Mouse (Mus musculus) olfactory bulb, adult 2 months (tissue): Measurements from ENCODE around the gene S100z. TPM values are rescaled to one million over a fixed set of nuclear protein-coding genes. Genes with fewer than 3 reads are reported as not detected.

Experiments
- H3K27ac ChIP-seq: fragments of 200-500 bp; 2 replicates; pipeline ENCODE4 v1.5.1; 2012; ENCODE audit warnings: low read depth, low read length; ENCODE audit not compliant: insufficient read depth
- H3K4me1 ChIP-seq: fragments of 200-500 bp; 2 replicates; pipeline ENCODE4 v1.6.1; 2012; ENCODE audit warnings: low read length; ENCODE audit not compliant: control insufficient read depth, insufficient read depth
- H3K4me3 ChIP-seq: fragments of 200-500 bp; 2 replicates; pipeline ENCODE4 v1.5.1; 2012; ENCODE audit warnings: mild to moderate bottlenecking, low read depth, low read length, moderate library complexity; ENCODE audit not compliant: insufficient read depth
- CTCF ChIP-seq: fragments of 200-500 bp; IDR thresholded peaks from 2 replicates; pipeline ENCODE4 v1.5.1; 2012; ENCODE audit warnings: low read depth, mild to moderate bottlenecking, low read length, moderate library complexity; ENCODE audit not compliant: insufficient read depth
- POLR2A ChIP-seq: fragments of 200-500 bp; IDR thresholded peaks from 2 replicates; pipeline ENCODE4 v1.6.1; 2012; ENCODE audit warnings: mild to moderate bottlenecking, low read depth, low read length, moderate library complexity; ENCODE audit not compliant: insufficient read depth
- WGBS: fragments of 180-500 bp; shearing (Covaris S2); methylation state at CpG from one replicate; pipeline ENCODE4 v1.1.7; 2018; 5-methylcytosine and 5-hydroxymethylcytosine counted together
- polyA plus RNA-seq: library from polyadenylated mRNA; stranded (reverse); fragments of >200 nt; gene quantifications from 2 replicates; pipeline ENCODE4 v1.2.4, GENCODE M21; 2012; ENCODE audit warnings: low replicate concordance; ENCODE audit not compliant: missing spikeins, insufficient read depth, insufficient read length

The S100z gene
- polyA plus RNA-seq, 1 experiment, result not detected

DNA sequence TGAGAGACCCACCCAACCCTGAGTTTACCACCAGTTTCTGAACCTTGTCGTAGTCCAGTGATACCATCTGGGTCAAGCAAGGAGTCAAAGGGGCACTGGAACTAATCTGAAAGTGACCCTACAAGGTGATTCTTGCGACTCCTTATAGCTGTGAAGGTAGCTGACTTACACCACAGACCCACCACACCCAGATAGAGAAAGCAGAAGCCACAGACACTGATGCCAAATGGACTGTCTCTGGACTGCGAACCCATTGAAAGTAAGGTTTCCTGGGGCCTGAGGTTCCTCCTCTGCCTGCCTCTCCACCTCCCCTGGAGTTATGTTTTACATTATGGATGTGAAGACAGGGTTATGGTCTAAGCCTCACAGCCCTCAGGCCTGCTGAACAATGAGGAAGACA, 18.1 kb upstream of the S100z start:
- 97% methylated on average over 3 of the region's 3 CpGs for WGBS
- TF ChIP-seq POLR2A (no peak), CTCF (no peak)
- Histone ChIP-seq H3K4me1 (no peaks in the 10 kb centered on the region), H3K27ac (no peak overlapping the region), H3K4me3 (no peak overlapping the region)

DNA sequence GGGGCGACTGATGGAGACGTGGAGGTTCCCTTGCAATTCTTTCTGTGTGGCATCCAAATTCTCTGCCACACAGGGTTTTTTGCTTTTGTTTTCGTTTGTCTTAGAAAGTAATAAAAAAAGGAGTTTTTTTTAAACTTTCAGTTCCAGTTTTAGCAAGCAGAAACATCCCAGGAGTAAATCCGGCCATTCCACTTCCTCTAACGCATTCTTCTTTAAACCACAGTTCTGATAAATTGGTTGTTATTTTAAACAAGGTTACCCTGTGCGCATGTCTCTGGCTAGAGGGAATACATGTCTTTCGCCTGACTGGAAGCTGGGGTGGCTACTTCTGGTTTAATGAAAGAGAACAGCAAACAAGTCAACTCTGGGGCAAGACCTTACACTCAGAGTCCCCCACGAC, 16.3 kb upstream of the S100z start:
- H3K4me3 ChIP-seq, result no peak overlapping the region
- 88% methylated on average over 8 of the region's 8 CpGs for WGBS
- TF ChIP-seq CTCF (no peak), POLR2A (no peak)
- H3K4me1 ChIP-seq, result no peaks in the 10 kb centered on the region
- no peak overlapping the region for H3K27ac ChIP-seq

DNA sequence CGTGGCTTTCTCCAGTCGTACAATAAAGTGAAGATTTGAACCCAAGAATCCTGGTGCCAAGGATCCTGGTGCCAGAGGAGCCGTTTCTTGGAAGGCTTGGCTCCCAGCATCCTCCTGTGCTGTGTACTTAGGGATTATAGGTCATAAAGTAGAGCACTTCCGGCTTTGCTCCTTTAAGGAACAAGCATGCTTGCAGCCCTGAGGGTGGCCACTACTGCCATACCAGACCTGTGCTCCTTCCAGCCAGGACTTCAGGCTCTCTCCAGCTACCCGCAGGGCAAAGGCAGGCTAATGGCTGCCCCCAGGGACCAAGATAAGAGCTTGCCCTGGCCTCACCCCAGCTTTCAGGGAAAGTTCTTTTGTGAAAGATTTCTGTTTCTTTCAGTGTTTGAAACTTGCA, 14.8 kb upstream of the S100z start:
- Histone ChIP-seq H3K4me3 (no peak overlapping the region), H3K27ac (no peak overlapping the region), H3K4me1 (no peaks in the 10 kb centered on the region)
- TF ChIP-seq CTCF (no peak), POLR2A (no peak)
- 69% methylated on average over 5 of the region's 5 CpGs for WGBS

DNA sequence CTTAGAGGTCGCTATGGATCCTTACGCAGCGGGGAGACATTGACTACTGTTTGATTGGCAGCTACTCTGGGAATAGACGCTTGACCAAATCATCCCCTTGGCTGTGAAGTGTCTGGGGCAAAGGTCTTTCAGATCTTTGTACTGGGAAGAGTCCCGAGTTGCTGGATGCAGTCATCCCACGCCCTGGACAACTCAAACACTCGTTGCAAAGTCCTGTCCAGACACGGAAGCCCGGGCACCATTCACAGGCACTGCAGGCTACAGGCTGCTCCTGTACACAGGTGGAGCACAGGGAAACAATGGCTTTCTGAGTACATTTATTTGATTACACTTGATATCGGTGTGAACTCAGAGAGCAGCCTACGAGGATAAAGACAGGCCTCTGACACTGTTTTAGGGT, 12.8 kb upstream of the S100z start:
- WGBS, result 81% methylated on average over 11 of the region's 11 CpGs
- no peak overlapping the region for H3K4me3 ChIP-seq
- TF ChIP-seq CTCF, result no peak
- no peak for TF ChIP-seq POLR2A
- H3K27ac ChIP-seq, result no peak overlapping the region
- H3K4me1 ChIP-seq, result no peaks in the 10 kb centered on the region

DNA sequence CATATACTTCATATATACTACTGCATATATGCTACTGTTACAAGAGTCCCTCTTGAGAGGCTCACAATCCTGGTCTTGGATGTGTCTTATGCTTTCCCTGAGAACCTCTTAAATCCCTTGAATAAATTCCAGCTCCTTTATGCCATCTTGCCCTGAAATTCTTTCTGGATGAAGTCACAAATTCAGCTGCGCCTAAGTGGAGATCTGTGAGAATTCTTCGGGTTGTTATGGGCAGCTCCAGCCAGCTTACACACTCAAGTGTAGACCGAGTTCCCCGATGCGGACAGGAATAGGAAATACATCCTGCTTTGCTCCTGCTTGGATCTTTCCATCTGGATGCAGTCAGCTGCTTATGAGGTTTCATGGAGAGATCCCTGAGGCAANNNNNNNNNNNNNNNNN, 6.1 kb upstream of the S100z start:
- WGBS, result 26% methylated on average over 5 of the region's 5 CpGs
- no peak overlapping the region for H3K4me3 ChIP-seq
- no peak overlapping the region for H3K27ac ChIP-seq
- no peak for TF ChIP-seq CTCF
- no peak for TF ChIP-seq POLR2A
- no peaks in the 10 kb centered on the region for H3K4me1 ChIP-seq

DNA sequence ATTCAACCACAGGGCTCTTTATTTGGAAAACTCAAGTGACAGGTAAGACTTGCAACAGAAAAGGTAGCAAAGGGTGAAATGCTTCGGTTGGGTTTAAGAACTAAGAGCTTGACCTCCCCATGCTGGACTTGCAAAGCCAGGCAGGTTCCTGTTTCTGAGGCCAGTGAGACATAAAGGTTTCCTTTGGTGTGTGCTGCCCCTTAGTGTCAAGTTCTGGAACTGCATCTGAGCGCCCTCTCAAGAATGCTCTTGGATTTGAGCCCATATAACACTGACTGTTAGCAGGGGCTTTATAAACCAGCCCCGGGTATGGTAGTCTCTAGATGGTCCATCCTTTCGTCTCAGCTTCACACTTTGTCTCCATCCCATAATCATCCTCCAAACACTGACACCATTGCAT, 2.9 kb upstream of the S100z start:
- TF ChIP-seq POLR2A (no peak), CTCF (peak; percentile 40; the same call in 1 of the 2 replicates)
- H3K27ac ChIP-seq, result no peak overlapping the region
- whole genome bisulfite sequencing, result 7% methylated on average over 4 of the region's 4 CpGs
- no peak overlapping the region for H3K4me3 ChIP-seq
- no peaks in the 10 kb centered on the region for H3K4me1 ChIP-seq

DNA sequence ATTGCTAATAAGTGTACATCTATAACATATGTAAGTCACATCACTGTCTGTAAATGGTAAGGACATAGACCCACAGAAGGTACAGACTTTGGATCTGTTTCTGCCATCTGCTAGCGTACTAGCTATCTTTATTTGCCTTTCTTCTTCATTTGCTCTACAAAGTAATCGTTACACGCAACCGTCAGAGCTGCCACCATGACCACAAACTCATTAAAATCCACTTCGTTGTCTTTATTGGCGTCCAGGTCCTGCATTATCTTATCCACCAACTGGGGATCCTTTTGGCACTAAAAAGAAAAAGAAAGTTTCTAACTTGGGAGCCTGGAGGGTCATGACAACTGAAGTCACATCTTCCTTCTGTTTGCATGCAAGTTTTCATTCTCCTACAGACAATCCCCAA, 1.3 kb downstream of the S100z start:
- 87% methylated on average over 6 of the region's 6 CpGs for WGBS
- Histone ChIP-seq H3K4me3 (no peak overlapping the region), H3K27ac (no peak overlapping the region), H3K4me1 (no peaks in the 10 kb centered on the region)
- TF ChIP-seq CTCF (no peak), POLR2A (no peak)

DNA sequence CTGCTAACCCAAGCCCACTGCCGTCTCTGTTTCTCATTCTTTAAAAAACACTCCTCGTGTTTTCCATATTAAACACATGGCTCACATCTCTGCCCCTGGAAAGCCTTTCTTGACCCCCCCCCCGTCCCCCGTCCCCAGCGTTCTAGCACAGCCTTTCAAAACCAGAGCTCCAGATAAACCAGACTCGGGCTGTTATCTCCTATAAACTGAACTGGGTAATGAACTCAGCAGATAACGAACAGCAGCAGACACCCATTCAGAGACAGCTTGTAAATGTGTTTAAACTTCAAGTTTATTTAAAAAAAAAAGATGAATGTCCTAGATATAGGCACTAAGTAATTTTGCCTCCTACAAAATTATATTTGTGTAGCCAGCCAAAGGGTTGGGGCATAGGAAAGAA, 3.4 kb downstream of the S100z start:
- TF ChIP-seq CTCF (no peak), POLR2A (no peak)
- Histone ChIP-seq H3K4me1 (0 out of 2 replicates have a peak, but pooled peaks cover 2% of the 10 kb centered on the region), H3K4me3 (no peak overlapping the region), H3K27ac (no peak overlapping the region)
- WGBS, result 60% methylated on average over 7 of the region's 7 CpGs

DNA sequence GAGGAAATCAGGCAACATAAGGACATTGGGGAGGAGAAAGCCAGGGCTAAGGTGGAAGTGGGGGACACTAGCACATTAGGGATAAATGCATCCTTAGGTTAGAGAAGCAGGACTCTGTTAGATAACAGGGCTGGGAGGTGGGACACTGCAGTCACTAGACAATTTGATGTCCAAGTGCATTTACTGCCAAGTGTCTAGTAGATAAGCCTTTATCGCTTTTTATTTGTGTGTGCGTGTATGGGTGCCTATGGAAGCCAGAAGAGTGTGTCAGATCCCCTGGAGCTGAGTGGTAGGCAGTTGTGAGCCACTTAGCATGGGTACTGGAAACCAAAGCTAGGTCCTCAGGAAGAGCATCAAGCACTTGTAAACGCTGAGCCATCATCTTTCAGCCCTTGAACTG, 4.2 kb downstream of the S100z start:
- no peak overlapping the region for H3K27ac ChIP-seq
- no peak for TF ChIP-seq CTCF
- TF ChIP-seq POLR2A, result no peak
- 0 out of 2 replicates have a peak, but pooled peaks cover 2% of the 10 kb centered on the region for H3K4me1 ChIP-seq
- 87% methylated on average over 3 of the region's 3 CpGs for WGBS
- H3K4me3 ChIP-seq, result no peak overlapping the region

DNA sequence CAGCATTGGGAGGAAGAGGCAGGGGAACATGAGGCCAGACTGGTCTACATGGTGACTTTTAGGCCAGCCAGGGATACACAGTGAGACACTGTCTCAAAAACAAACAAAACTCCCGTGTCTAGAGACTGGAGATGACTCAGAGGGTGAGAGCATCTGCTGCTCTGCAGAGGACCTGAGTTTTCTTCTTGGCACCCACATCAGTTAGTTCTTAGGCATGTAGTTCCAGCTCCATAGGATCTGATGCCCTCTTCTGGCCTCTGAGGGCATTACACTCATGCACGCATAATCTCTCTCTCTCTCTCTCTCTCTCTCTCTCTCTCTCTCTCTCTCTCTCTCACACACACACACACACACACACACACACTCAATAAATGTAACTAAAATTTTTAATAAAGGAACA, 7.6 kb downstream of the S100z start:
- 58% methylated on average over 2 of the region's 2 CpGs for WGBS
- H3K27ac ChIP-seq, result no peak overlapping the region
- 0 out of 2 replicates have a peak, but pooled peaks cover 2% of the 10 kb centered on the region for H3K4me1 ChIP-seq
- no peak for TF ChIP-seq CTCF
- TF ChIP-seq POLR2A, result no peak
- no peak overlapping the region for H3K4me3 ChIP-seq
